Mouse (Mus musculus): ENCODE data around the gene Zcchc10. TPM values are rescaled to one million over a fixed set of nuclear protein-coding genes. Genes with fewer than 3 reads are reported as not detected.
A peak's percentile ranks its signal among the peaks of the same experiment; 100 is the strongest.

The Zcchc10 gene
- polyA plus RNA-seq, 1 experiment from 2014 or later: 21.7 TPM

DNA sequence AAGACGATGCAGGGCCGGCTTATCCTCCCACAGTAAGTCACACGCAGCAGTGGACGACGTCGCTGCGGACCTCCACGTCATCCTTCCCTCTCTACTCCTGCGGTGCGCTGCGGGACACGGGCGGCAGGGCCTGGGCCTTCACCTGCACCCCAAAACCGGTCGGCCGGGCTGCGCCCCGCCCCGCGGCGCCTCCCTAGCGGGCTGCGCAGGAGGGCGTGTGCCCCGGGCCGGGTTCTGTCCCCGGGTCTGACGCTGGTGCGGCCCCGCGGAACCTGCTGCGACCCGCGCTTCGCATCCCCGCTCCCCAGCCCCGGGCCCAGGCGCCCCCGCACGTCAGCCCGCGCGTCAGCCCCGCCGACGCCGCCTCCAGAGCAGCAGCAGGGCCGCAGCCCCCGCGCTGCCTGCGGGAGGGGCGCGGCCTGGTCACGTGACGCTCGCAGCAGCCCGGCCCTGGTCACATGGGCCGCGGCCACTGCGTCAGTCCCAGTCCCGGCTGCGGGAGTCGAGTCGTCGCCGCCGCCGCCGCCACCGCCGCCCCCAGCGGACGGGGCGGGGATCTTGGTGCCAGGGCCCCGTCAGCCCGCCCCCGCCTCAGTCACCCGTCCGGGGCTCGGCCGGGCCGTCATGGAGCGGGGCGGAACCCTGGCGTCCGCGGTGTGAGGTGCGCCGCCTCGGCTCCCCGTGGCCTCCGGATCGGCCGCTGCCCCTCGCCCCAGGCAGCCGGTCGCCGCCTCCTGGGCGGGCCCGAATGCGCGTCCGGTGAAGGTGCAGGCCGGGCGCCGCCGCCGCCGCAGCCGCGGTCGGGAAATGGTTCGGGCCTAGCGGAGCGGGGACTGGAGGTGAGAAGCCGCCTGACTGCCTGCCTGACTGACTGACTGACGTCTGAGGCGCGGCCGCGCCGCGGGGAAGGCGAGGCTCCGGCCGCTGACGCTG is 26.1 kb downstream of the Zcchc10 start, which contains the start of gene Aff4:
Gene Aff4 (plus strand): TSS at position 543 of the 933 bp plus-strand sequence.
- peaks cover 11% of the 10 kb centered on the region for H3K4me1 ChIP-seq
- H3K9ac ChIP-seq: peak within 1 kb of the TSS; percentile 98
- H3K4me2 ChIP-seq: peak within 1 kb of the TSS; percentile 89
- H3K27me3 ChIP-seq: no peaks in the 10 kb centered on the region
- ATAC-seq (ENCODE audit: borderline replicate concordance, extremely low read depth, low FRiP score, low TSS enrichment): peak; percentile 97
- peak within 1 kb of the TSS; percentile 100 for H3K4me3 ChIP-seq
- no peaks in the 10 kb centered on the region; the same call in 1 of the 2 replicates for H3K36me3 ChIP-seq
- peak within 1 kb of the TSS; percentile 98 for H3K27ac ChIP-seq
- under 1% methylated on average over 96 of the region's 127 CpGs for WGBS
- no peaks in the 10 kb centered on the region for H3K9me3 ChIP-seq

DNA sequence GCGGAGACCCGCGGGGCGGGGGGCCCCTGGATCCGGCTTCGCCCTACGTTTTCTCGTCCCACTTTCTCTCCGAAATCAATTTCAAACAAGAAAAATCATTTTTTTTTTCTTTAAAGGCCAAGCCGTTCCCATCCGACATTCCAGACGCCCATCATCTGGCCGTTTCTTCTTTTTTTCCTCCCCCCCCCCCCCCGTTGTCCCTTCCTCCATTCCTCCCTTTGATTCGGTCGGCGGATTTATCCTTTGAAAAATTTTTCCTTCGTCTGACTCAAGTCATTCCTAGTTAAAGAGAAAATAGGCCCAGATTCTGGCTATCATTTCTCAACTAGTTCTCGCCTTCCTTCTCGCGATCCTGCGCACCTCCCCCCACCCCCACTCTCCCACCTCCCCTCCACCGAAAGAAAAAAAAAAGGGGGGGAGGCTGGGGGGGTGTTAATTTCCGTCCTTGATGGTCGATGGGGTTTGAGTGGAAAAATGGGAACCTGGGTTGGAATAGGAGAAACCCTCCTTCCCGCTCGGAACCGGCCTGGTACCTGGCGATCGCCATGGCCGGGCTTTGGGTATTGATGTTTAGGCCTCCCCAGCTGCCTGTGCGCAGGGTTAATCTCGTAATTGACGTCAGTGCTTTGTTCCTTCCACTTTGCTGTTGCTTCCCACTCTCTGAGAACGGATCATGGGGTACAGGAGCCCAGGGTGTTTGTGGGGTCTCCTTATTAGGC is 26.9 kb downstream of the Zcchc10 start:
- Histone ChIP-seq H3K9me3 (no peaks in the 10 kb centered on the region), H3K4me3 (peak overlapping the region; percentile 100), H3K27me3 (no peaks in the 10 kb centered on the region), H3K4me1 (peaks cover 8% of the 10 kb centered on the region), H3K9ac (peak overlapping the region; percentile 98), H3K36me3 (no peaks in the 10 kb centered on the region; the same call in 1 of the 2 replicates), H3K27ac (peak overlapping the region; percentile 98), H3K4me2 (peak overlapping the region; percentile 89)
- WGBS: under 1% methylated on average over 34 of the region's 35 CpGs
- ATAC-seq (ENCODE audit: borderline replicate concordance, extremely low read depth, low FRiP score, low TSS enrichment): no peak

DNA sequence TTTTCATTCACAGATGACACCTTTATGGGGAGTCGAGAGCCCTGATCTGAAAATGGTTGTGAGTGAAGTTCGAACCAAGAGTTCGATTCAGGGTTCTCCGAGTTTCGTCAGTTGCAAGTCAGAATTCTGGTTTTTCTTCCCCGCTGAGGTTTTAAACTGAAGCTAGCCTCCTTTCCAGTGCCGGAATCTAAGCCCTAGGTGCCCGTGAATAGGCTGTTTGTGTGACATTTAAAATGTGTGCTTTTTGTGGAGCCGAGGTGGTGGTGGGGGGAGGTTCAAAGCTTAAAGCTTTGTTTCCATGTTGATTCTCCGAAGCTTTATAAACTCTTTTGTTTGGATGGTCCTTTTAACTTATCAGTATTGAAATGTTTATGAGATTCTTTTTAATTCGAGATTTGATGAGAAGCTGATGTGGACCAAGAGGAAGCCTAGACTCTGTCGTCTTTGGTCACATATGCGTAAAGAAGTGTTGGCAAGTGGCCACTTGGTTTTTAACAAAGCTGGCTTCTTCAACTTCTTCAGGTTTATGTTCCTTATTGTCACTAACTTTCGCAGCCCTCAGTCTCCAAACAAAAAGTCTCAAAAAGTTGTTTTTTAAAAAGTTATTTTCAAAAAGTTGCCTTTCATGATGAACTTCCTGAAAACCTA is 27.6 kb downstream of the Zcchc10 start:
- Histone ChIP-seq H3K27ac (peak overlapping the region; percentile 98), H3K4me1 (peaks cover 8% of the 10 kb centered on the region), H3K27me3 (no peaks in the 10 kb centered on the region), H3K9me3 (no peaks in the 10 kb centered on the region), H3K4me3 (peak overlapping the region; percentile 100), H3K9ac (peak overlapping the region; percentile 98), H3K36me3 (no peaks in the 10 kb centered on the region; the same call in 1 of the 2 replicates), H3K4me2 (peak overlapping the region; percentile 89)
- ATAC-seq (ENCODE audit: borderline replicate concordance, extremely low read depth, low FRiP score, low TSS enrichment): no peak
- 2% methylated on average over 14 of the region's 14 CpGs for WGBS

GRCm38 (mm10) chr11:53358504-53359155 is 34.2 kb downstream of the Zcchc10 start:
- H3K4me1 ChIP-seq: no peaks in the 10 kb centered on the region
- no peaks in the 10 kb centered on the region for H3K9me3 ChIP-seq
- H3K9ac ChIP-seq: no peak overlapping the region
- H3K36me3 ChIP-seq: no peaks in the 10 kb centered on the region; the same call in 1 of the 2 replicates
- no peak overlapping the region for H3K4me3 ChIP-seq
- no peaks in the 10 kb centered on the region for H3K27me3 ChIP-seq
- no peak for ATAC-seq (ENCODE audit: borderline replicate concordance, extremely low read depth, low FRiP score, low TSS enrichment)
- H3K4me2 ChIP-seq: no peak overlapping the region
- no peak overlapping the region for H3K27ac ChIP-seq
- WGBS: 88% methylated on average over 5 of the region's 5 CpGs

- Histone ChIP-seq H3K4me1 (no peaks in the 10 kb centered on the region), H3K9ac (no peak overlapping the region), H3K27ac (no peak overlapping the region), H3K27me3 (no peaks in the 10 kb centered on the region), H3K9me3 (no peaks in the 10 kb centered on the region), H3K4me3 (no peak overlapping the region), H3K36me3 (peaks cover 21% of the 10 kb centered on the region), H3K4me2 (no peak overlapping the region)
- ATAC-seq (ENCODE audit: borderline replicate concordance, extremely low read depth, low FRiP score, low TSS enrichment): no peak
- 85% methylated on average over 2 of the region's 2 CpGs for WGBS
These were observed 42.6 kb downstream of the Zcchc10 start for GRCm38 (mm10) chr11:53367032-53367431.

DNA sequence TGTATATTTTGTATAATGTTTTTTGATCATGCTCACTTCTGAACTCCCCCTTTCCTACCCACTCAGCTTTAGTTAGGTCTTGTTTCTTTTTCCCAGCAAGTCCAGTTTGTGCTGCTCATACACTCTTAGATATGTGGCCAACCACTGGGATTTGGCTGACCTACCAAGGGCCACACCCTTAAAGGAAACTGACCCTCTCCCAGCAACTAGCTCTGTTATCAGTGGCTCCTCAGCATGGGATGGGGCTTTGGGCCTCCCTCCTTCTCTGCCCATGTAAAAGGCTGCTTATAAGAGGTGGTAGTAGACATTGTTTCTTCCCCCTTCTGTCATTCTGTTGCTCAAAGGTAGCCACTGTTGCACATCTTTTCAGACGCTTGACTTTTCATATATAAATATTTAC is 54.4 kb downstream of the Zcchc10 start:
- Histone ChIP-seq H3K36me3 (peaks cover 33% of the 10 kb centered on the region), H3K27me3 (no peaks in the 10 kb centered on the region), H3K27ac (no peak overlapping the region), H3K4me3 (no peak overlapping the region), H3K9me3 (no peaks in the 10 kb centered on the region), H3K9ac (no peak overlapping the region), H3K4me1 (no peaks in the 10 kb centered on the region), H3K4me2 (no peak overlapping the region)
- 56% methylated on average over 1 of the region's 1 CpGs for WGBS
- ATAC-seq (ENCODE audit: borderline replicate concordance, extremely low read depth, low FRiP score, low TSS enrichment): no peak

Other genes with a start within 250 kb of the Zcchc10 start
- gene Hspa4, start 24.2 kb upstream of the Zcchc10 start, polyA plus RNA-seq (2015; fragmentation: Nextera tagmentation; extraction: Ambion mirVana): 88.8 and 91.2 TPM in 2 replicates
- 51.1 and 53.4 TPM in 2 replicates for gene Aff4, start 26.2 kb downstream of the Zcchc10 start, polyA plus RNA-seq (2015; fragmentation: Nextera tagmentation; extraction: Ambion mirVana)
- gene Leap2, start 98.5 kb downstream of the Zcchc10 start, polyA plus RNA-seq (2015; fragmentation: Nextera tagmentation; extraction: Ambion mirVana): 0.34 TPM in 1 of 2 replicates, not detected in the other
- 468 and 484 TPM in 2 replicates for gene Uqcrq, start 106.2 kb downstream of the Zcchc10 start, polyA plus RNA-seq (2015; fragmentation: Nextera tagmentation; extraction: Ambion mirVana)
- 1.7 TPM in 2 replicates for gene Gdf9, start 106.3 kb downstream of the Zcchc10 start, polyA plus RNA-seq (2015; fragmentation: Nextera tagmentation; extraction: Ambion mirVana)
- not detected in 2 replicates for gene Gm10447, start 132.4 kb downstream of the Zcchc10 start, polyA plus RNA-seq (2015; fragmentation: Nextera tagmentation; extraction: Ambion mirVana)
- 1.8 and 2.4 TPM in 2 replicates for gene Shroom1, start 132.5 kb downstream of the Zcchc10 start, polyA plus RNA-seq (2015; fragmentation: Nextera tagmentation; extraction: Ambion mirVana)
- gene Gm9837, start 145.8 kb downstream of the Zcchc10 start, polyA plus RNA-seq (2015; fragmentation: Nextera tagmentation; extraction: Ambion mirVana): not detected in 2 replicates
- not detected in 2 replicates for gene Gm9945, start 155.5 kb downstream of the Zcchc10 start, polyA plus RNA-seq (2015; fragmentation: Nextera tagmentation; extraction: Ambion mirVana)
- 0.06 and 0.24 TPM in 2 replicates for gene Sowaha, start 155.6 kb downstream of the Zcchc10 start, polyA plus RNA-seq (2015; fragmentation: Nextera tagmentation; extraction: Ambion mirVana)
- 24.3 and 25.1 TPM in 2 replicates for gene Sept8, start 194.6 kb downstream of the Zcchc10 start, polyA plus RNA-seq (2015; fragmentation: Nextera tagmentation; extraction: Ambion mirVana)
- gene Kif3a, start 242.7 kb downstream of the Zcchc10 start, polyA plus RNA-seq (2015; fragmentation: Nextera tagmentation; extraction: Ambion mirVana): 61.6 and 65.7 TPM in 2 replicates

Measured in lung, embryonic 15.5 days (tissue).